Mouse (Mus musculus): ENCODE data around the gene Gzmf.

DNA sequence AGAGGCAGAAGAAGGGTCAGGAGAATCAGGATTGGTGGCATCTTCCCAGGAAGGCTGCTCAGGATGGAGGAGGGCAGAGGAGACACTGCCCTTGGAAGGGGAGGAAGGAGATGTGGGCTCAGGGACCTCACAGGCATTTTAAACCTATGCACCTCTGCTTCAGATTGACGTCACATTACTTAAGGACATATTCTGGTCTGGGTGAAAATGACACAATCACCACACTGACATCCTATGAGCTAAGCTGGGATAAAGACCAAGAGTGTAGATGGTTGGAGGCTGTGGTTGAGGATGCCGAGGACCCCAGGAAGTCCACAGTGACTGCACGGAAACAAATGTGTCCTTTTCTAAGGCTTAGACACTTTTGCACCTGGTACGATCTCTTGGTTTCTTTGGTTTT, at the start of gene Gzmf:
- TF ChIP-seq MAFK (IDR thresholded peaks at IDR 0.05; ENCODE audit: insufficient read depth, low read depth, low read length) (no peak), CHD2 (IDR thresholded peaks at IDR 0.05; ENCODE audit: low read depth, low read length) (no peak)

Data from ES-E14 (cell line).